Mouse (Mus musculus): ENCODE measurements around the gene Naip6. TPM values are rescaled to one million over a fixed set of nuclear protein-coding genes. Genes with fewer than 3 reads are reported as not detected.
"Not testable (repeated sequence)": the region's sequence is repeated elsewhere in the genome, so short reads cannot be mapped to it uniquely, and the experiment has no call there.

Gene Naip6
- polyA plus RNA-seq (2017; shearing (Covaris generic)): 1 to 10 TPM; 3.4 to 5.3 TPM

GRCm38 (mm10) chr13:100317256-100317893 lies at the start of gene Naip6:
Naip6 (minus strand) TSS chr13:100317674.
- ATAC-seq: peak; percentile 75

GRCm38 (mm10) chr13:100352315-100352714 lies 34.8 kb upstream of the Naip6 start:
- ATAC-seq: not testable (repeated sequence)

DNA sequence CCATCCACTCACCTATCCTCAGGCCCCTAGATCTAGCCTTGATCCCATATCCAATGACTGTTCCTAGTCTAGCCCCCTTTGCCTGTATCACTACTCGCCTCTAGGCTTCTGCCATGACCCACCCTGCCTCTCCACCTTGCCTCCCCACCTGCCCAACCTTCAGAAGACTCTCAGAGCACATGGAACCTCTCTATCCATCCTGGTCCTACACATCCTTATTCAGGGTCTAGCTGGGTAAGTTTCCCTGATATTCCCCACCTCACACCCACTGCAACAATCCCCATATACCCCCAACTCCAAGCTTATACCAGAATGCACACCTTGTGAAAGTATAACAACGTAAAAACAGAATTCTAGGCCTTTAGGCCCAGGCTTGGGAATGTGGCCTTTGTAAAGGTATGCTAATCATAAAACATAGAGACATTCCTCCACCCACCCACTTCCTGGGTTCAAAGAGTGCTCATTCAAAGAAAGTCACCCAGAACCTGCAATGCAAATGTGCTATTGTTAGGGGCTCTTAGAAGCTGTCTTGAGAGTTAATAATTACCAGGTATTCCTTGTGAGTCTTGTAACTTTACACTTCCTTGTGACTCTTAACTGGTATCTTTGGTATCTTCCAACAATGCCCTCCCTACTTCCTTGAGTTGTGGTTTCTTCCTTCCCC lies 32.2 kb upstream of the Naip6 start:
- ATAC-seq: not testable (repeated sequence)

GRCm38 (mm10) chr13:100341822-100342221 lies 24.3 kb upstream of the Naip6 start:
- no peak for ATAC-seq

DNA sequence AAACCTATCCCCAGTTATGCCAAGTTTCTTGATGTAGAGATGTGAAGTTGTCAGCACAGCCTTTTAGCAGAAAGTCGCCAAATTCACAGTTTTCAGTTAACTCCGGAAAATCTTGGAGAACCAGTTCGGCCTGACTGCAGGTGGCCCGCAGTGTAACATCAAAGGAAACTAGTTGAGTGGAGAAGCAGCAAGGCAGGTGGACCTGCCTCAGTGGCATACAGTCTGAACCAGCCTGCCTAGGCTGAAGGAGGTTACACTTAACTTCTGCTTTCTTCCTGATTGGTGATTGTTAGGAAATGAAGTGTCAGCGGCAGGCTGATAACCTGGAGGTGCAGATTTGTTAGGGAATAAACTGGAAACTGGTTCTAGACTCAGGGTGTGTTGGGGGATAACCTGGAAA lies 14.3 kb upstream of the Naip6 start:
- not testable (repeated sequence) for ATAC-seq

- not testable (repeated sequence) for ATAC-seq
Measured at GRCm38 (mm10) chr13:100328899-100329298, 11.4 kb upstream of the Naip6 start.

DNA sequence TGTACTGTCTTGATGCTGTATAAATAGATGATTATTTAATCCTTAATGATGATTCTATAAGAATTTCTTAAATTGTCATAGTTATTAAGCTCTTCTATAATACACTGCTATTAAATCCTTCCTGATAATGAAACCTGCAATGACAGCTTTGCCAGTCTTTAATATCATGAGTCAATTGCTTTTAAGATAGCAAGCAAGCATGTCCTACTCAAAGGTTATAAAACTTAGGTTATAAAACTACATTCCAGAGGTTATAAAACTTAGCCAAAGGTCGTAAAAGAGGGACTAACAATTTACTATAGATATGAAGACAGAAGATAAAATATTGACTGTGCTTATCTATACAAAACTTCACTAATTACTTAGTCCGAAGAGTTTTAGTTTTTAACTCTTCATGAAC lies 10.6 kb upstream of the Naip6 start:
- ATAC-seq: not testable (repeated sequence)

- peak; percentile 77 for ATAC-seq
Measured at GRCm38 (mm10) chr13:100322266-100322837, 4.9 kb upstream of the Naip6 start.

GRCm38 (mm10) chr13:100284611-100285010 lies 32.9 kb downstream of the Naip6 start:
- no peak for ATAC-seq

DNA sequence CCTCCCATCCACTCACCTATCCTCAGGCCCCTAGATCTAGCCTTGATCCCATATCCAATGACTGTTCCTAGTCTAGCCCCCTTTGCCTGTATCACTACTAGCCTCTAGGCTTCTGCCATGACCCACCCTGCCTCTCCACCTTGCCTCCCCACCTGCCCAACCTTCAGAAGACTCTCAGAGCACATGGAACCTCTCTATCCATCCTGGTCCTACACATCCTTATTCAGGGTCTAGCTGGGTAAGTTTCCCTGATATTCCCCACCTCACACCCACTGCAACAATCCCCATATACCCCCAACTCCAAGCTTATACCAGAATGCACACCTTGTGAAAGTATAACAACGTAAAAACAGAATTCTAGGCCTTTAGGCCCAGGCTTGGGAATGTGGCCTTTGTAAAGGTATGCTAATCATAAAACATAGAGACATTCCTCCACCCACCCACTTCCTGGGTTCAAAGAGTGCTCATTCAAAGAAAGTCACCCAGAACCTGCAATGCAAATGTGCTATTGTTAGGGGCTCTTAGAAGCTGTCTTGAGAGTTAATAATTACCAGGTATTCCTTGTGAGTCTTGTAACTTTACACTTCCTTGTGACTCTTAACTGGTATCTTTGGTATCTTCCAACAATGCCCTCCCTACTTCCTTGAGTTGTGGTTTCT lies 45.9 kb downstream of the Naip6 start:
- not testable (repeated sequence) for ATAC-seq

DNA sequence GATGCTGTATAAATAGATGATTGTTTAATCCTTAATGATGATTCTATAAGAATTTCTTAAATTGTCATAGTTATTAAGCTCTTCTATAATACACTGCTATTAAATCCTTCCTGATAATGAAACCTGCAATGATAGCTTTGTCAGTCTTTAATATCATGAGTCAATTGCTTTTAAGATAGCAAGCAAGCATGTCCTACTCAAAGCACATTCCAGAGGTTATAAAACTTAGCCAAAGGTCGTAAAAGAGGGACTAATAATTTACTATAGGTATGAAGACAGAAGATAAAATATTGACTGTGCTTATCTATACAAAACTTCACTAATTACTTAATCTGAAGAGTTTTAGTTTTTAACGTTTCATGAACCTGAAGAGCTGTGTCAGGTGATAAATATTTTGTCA lies 60.5 kb downstream of the Naip6 start:
- ATAC-seq: not testable (repeated sequence)

DNA sequence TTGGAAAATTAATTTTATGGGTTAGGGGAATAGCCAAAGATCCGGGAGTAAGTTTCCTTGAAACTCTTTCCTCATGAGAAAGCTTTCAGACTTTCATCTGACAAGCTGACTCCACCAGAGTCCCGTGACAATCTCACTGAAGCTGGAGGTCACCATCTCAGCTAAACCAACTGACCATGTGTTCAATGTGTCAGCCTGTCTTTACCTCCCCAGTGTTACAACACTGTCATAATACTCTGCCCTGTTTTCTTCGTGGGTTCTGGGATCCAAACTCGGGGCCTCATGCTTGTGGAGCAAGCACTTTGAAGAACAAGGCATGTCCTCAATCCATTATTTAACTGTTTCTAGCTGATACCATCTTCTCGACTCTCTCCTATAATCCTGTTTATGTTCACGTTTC lies 61.5 kb downstream of the Naip6 start:
- ATAC-seq: not testable (repeated sequence)

- ATAC-seq: peak; percentile 71
Measured at GRCm38 (mm10) chr13:100251897-100252296, 65.6 kb downstream of the Naip6 start.

DNA sequence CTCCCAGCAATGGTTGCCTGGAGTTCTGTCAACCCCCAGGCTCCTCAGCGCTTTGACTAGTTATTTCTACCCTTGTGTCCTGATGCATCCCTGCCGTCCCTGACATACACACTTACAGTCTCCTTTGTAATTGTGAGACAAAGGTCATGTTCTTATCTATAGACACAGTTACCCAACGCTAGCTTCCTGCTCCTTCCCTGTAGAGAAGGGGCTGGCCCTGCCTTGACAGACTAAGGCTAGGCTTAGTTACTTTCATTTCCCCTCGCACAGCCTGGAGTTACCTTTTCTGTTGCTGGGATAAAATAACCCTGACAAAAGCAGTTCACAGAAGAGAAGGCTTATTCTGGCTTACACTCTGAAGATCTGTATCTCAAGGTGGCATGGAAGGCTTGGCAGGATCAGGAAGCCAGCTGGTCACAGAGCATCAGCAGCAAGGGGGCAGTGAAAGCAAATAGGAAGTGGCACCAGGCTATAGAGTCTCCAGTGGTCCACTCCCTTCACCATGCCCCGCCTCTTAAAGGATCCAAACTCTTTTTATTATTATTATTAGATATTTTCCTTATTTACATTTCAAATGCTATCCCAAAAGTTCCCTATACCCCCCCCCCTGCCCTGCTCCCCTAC lies 70.5 kb downstream of the Naip6 start:
- peak; percentile 91 for ATAC-seq

DNA sequence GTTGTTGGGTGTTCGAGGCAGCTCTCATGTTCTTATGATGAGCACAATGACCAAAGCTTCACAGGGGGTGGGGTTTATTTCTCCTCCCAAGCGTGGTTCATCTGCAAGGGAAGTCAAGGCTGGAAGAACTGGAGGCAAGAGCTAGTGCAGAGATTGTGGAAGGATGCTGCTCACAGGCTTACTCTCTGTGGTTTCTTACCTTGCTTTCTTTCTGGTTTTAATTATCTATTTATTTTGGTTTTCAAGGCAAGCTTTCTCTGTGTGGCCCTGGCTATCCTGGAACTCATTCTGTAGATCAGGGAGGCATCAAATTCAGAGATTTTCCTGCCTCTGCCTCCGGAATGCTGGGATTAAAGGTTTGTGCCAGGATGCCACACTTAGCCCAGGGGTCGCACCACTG lies 71.3 kb downstream of the Naip6 start, which contains the start of gene Naip5:
Naip5 (minus strand) TSS at position 101 of the 400 bp plus-strand sequence.
- ATAC-seq: not testable (repeated sequence)

GRCm38 (mm10) chr13:100243702-100244101 lies 73.8 kb downstream of the Naip6 start:
- no peak for ATAC-seq

Other genes with a start within 250 kb of the Naip6 start
- 10 to 100 TPM; 17.5 to 26.5 TPM for gene Bdp1, start 213.6 kb downstream of the Naip6 start, polyA plus RNA-seq (2017; shearing (Covaris generic))
- 1 to 10 TPM; 5.6 to 6.3 TPM for gene Serf1, start 209.7 kb downstream of the Naip6 start, polyA plus RNA-seq (2017; shearing (Covaris generic))
- 10 to 100 TPM; 36.4 to 36.6 TPM for gene Smn1, start 192.8 kb downstream of the Naip6 start, polyA plus RNA-seq (2017; shearing (Covaris generic))
- 10 to 100 TPM in 1 of 2 experiments, 1 to 10 TPM in 1; 7.3 to 13.2 TPM for gene Naip2, start 115.6 kb downstream of the Naip6 start, polyA plus RNA-seq (2017; shearing (Covaris generic))
- gene Naip5, start 71.4 kb downstream of the Naip6 start, polyA plus RNA-seq (2017; shearing (Covaris generic)): 10 to 100 TPM; 12.7 to 16.1 TPM
- gene Naip1, start 135.2 kb upstream of the Naip6 start, polyA plus RNA-seq (2017; shearing (Covaris generic)): under 1 TPM in 1 of 2 experiments, not detected in 1; 0.20 TPM
- gene Gtf2h2, start 174.9 kb upstream of the Naip6 start, polyA plus RNA-seq (2017; shearing (Covaris generic)): 10 to 100 TPM; 59.2 to 59.8 TPM
- gene Ocln, start 235.0 kb upstream of the Naip6 start, polyA plus RNA-seq (2017; shearing (Covaris generic)): under 1 TPM; 0.69 to 0.82 TPM

Data from CD4-positive, CD25-positive, alpha-beta regulatory T cell, adult 4 months (primary cell).